Mouse (Mus musculus) embryonic fibroblast, embryonic 13.5 days (primary cell): Measurements from ENCODE around the gene C9orf72. TPM values are rescaled to one million over a fixed set of nuclear protein-coding genes. Genes with fewer than 3 reads are reported as not detected.

ENCODE experiments used
- H3K27ac ChIP-seq: 2 replicates; pipeline ENCODE4 v1.5.1; 2012; ENCODE audit warnings: low read length, control low read depth, inconsistent platforms; ENCODE audit not compliant: insufficient read depth
- H3K4me1 ChIP-seq: 2 replicates; pipeline ENCODE4 v1.6.1; 2011; ENCODE audit warnings: low read length; ENCODE audit not compliant: control insufficient read depth, insufficient read depth
- H3K4me3 ChIP-seq: 2 replicates; pipeline ENCODE4 v1.5.1; 2011; ENCODE audit warnings: mild to moderate bottlenecking, control low read depth, low read length; ENCODE audit not compliant: insufficient read depth
- CTCF ChIP-seq: IDR thresholded peaks from 2 replicates; pipeline ENCODE4 v1.5.1; 2011; ENCODE audit warnings: mild to moderate bottlenecking, control low read depth, low read length, moderate library complexity, borderline replicate concordance; ENCODE audit not compliant: insufficient read depth
- POLR2A ChIP-seq: IDR thresholded peaks from 2 replicates; pipeline ENCODE4 v1.6.1; 2011; ENCODE audit warnings: low read depth, mild to moderate bottlenecking, control low read depth, low read length, moderate library complexity
- polyA plus RNA-seq: library from polyadenylated mRNA; stranded (reverse); fragments of >200 nt; gene quantifications from 2 replicates; pipeline ENCODE4 v1.2.4, GENCODE M21; 2011; ENCODE audit warnings: low read depth; ENCODE audit not compliant: missing spikeins, insufficient read length

The C9orf72 gene
- polyA plus RNA-seq, 1 experiment, result 22.2 TPM

DNA sequence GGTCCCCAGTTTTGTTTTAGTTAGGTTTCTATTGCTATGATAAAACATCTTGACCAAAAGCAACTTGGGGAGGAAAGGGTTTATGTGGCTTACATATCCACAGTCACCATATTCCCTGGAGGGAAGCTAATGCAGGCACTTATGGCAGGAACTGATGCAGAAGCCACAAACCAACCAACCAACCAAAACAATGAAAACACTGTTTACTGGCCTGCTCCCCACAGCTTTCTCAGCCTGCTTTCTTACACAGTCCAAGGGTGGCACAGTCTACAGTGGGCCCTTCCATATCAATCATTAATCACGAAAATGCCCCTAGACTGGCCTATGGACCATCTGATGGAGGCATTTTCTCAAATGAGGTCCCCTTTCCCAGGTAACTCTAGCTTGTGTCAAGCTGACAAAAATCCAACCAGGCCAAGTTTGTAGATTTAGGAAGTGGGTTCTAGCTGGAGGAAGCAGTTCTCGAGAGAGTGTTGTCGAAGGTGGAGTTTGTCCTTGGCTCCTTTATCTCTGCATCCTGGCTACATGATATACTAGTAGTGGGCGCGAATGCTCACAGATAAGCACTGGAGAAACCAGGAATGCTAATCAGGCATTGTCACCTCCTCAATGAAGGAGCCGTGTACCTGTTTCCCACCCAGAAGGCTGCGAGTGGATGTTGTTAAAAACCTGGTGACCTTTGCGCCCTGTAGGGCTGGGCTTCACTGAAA, 38.2 kb downstream of the C9orf72 start:
- Histone ChIP-seq H3K27ac (no peak overlapping the region), H3K4me1 (no peaks in the 10 kb centered on the region), H3K4me3 (no peak overlapping the region)
- TF ChIP-seq POLR2A (no peak), CTCF (no peak)

DNA sequence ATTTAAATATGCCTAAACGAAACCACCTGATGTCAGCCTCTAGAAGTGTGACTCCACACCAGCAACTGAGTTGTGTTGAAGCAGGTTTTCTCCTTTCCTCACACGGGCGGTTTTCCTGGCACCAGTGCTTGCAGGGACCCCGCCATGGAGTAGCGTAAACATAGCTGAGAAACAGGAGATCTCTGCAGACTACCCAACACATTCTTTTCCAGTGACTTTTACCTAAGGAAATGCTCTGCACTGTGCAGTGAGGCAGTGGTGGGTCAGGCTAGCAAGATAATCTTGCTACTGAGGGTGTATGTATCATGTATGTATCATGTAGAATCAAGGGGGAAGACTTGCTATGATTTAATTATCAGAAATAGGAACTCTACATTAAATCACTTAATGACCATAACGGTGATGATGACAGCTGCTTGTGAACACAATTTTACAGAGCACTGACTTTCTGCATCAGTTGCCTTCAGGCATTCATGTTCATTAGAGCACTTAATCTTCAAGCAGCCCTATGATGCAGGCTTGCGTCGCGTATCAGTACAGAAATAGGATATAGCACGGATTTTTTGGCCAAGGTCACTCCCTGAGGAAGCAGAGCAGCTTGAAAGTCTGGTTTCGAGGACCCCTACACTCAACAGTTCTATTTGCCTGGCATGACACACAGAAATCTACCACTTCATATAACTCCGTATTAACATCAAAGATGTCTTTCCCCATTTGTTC, 47.9 kb downstream of the C9orf72 start:
- no peak for TF ChIP-seq POLR2A
- no peak for TF ChIP-seq CTCF
- peaks cover 2% of the 10 kb centered on the region; the same call in 1 of the 2 replicates for H3K4me1 ChIP-seq
- H3K4me3 ChIP-seq, result no peak overlapping the region
- no peak overlapping the region for H3K27ac ChIP-seq

DNA sequence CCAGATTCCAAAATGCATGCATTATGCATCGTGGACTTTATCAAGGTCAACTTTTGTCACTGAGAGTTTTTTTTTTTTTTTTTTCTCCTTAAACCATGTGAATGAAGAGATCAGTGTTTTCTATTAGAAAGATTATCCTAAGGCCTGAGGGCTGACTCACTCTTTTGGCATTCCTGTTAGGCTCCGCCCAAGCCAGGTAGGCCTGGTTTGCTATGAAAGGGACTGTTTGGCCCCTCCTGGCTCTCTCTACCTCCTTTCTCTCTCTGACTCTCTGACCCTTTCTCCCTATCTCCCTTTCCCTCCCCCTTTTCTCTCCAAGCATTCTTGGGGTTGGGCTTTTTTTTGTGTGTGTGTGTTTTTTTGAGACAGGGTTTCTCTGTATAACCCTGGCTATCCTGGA, 50.4 kb downstream of the C9orf72 start:
- peaks cover 2% of the 10 kb centered on the region; the same call in 1 of the 2 replicates for H3K4me1 ChIP-seq
- TF ChIP-seq POLR2A (no peak), CTCF (no peak)
- no peak overlapping the region for H3K27ac ChIP-seq
- H3K4me3 ChIP-seq, result no peak overlapping the region

DNA sequence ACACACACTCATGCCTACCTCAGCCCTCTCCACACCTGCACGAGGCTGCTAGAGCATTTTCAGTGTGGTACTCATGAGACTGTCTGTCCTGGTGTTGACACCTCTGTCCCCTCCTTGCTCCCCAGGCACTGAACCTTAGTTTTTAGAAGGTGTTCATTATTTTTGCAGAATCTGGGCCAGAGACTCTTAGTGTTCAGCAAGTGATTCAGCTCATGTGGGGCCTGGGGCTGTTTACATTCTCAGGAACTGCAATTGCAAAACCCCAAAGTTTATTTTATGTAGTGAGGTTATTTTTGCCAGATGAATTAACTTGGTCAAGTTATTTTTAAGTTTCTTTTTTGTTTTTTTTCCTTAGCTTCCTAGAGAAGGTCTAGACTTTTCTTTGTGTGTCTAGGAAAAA, 52.4 kb downstream of the C9orf72 start:
- Histone ChIP-seq H3K4me1 (peaks cover 7% of the 10 kb centered on the region), H3K4me3 (no peak overlapping the region), H3K27ac (no peak overlapping the region)
- no peak for TF ChIP-seq CTCF
- no peak for TF ChIP-seq POLR2A

DNA sequence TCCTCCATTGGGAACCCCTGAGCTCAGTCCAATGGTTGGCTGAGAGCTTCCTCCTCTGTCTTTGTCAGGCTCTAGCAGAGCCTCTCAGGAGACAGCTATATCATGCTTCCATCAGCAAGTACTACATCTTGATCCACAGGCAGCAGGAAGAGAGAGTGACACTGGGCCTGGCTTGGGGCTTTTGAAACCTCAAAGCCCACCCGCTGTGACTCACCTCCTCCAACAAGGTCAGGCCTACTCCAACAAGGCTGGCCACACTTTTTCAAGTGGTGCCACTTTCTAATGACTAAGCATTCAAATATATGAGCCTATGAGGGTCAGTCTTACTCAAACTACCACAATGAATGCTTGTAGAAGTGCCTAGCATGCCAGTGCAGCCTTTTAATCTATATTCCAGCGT, 53.5 kb downstream of the C9orf72 start:
- TF ChIP-seq CTCF (no peak), POLR2A (no peak)
- H3K4me1 ChIP-seq, result peaks cover 7% of the 10 kb centered on the region
- H3K27ac ChIP-seq, result no peak overlapping the region
- no peak overlapping the region for H3K4me3 ChIP-seq

DNA sequence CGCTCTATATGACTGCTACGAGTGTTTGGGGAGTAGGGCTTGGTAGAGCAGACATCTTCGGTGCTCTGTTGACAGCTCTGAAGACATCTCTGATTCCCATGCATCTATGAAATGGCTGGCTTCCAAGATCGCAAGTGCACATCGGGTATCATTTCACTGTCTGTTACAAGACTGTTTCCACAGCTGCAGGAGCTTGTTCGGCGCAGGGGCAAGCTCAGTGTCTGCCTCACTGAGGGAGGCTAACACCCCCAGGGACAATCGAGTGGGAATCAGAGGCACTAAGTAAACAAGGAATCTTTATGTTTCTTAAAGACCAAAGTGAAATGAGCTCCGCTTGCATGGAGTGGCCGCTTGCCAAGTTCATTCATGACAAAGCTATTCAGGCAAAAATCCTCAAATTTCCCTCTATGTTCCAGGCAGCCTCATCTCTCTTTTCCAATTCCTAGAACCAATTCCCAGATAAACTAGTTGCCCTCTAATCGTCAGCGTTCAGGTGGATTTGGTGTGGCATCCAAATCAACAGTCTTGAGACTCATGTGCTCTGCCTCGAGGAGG, 56.3 kb downstream of the C9orf72 start:
- no peak overlapping the region for H3K4me3 ChIP-seq
- TF ChIP-seq CTCF (no peak), POLR2A (no peak)
- H3K27ac ChIP-seq, result no peak overlapping the region
- peaks cover 7% of the 10 kb centered on the region for H3K4me1 ChIP-seq

DNA sequence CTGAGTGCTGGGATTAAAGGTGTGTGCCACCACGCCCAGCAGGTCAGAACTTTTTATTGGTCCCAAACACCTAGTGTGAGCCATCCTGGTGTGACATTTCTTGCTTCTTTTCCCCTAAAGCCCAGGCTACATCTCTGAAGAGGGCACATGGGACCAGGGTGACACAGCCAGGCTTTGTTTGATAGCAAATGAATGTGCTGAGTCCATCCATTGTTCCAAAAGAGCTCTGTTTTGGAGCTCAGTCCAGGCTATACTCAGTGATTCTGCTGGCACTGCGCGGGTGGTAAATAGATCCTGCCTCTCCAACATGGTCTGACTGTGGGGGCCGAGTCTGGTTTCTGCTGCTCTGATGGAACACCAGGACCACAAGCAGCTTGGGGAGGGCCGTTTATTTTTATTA, 58.1 kb downstream of the C9orf72 start:
- Histone ChIP-seq H3K27ac (no peak overlapping the region), H3K4me1 (peaks cover 5% of the 10 kb centered on the region), H3K4me3 (no peak overlapping the region)
- TF ChIP-seq POLR2A, result no peak
- TF ChIP-seq CTCF, result no peak

DNA sequence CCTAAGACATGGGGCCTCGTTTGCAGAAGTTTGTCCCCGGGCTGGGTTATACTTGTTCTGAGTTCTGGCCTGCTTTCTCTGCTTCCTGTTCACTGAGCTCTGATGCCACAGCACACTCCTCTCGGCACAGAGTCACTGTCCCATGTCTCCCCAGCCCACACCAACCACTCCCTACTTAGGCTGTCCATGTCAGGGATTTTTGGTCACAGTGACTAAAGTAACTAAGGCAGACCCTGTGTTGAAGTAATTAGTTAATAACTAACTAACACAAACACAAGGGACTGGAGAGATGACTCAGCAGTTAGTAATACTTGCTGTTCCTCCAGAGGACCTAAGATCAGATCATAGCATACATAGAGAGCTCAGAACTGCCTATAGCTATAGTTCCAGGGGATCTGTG, 60.0 kb downstream of the C9orf72 start:
- Histone ChIP-seq H3K27ac (no peak overlapping the region), H3K4me3 (no peak overlapping the region), H3K4me1 (peaks cover 5% of the 10 kb centered on the region)
- TF ChIP-seq CTCF (no peak), POLR2A (no peak)

DNA sequence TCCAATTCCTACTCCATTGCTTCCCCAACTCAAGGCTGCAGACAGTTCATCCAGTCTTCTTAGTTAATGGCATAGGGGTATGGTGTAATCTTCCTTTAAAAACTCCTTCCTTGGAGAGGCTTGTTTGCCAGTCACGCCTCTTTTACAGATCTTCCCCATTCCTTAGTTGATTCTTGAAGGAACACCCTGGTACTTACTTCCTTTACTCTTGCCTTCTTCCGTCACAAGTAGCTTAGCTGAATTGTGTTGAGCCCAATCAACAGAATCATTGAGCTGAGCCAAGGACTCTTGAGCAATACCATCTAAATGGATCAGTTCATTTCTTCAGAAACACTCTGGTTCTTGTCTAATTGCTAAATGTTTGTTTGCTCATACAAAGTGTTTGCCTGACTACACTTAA, 60.7 kb downstream of the C9orf72 start:
- H3K4me3 ChIP-seq, result no peak overlapping the region
- H3K4me1 ChIP-seq, result peaks cover 5% of the 10 kb centered on the region
- no peak for TF ChIP-seq CTCF
- TF ChIP-seq POLR2A, result no peak
- no peak overlapping the region for H3K27ac ChIP-seq

DNA sequence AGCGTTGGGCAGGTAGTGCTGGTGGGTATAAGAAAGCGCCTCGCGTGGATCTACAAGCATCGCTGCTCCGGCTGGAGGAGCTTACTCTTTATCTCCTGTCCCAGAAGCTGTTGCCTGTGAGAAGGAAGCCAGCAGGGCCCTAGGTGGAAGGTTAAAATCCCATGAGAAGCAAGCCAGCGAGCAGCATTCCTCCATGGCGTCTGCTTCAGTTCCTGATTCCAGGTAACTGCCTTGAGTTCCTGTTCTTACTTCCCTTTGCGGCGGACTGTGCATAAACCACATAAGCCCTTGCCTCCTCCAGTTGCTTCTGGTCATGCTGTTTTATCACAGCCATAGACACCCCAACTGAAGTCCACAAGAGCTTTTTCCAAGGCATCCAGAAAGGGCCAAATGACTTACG, 68.2 kb downstream of the C9orf72 start:
- TF ChIP-seq POLR2A (no peak), CTCF (no peak)
- Histone ChIP-seq H3K4me3 (no peak overlapping the region), H3K27ac (no peak overlapping the region), H3K4me1 (peaks cover 4% of the 10 kb centered on the region; the same call in 1 of the 2 replicates)
